Mouse (Mus musculus): ENCODE measurements at regions not wholly inside any gene's neighbourhood (a gene's known extent, or its start where the extent isn't known, plus 50 kb on each side); places are given as distances from the start of the nearest gene placed in this dataset.

GRCm38 (mm10) chr2:78253601-78254097 is 307.5 kb upstream of the Cwc22 start:
- no peak for TF ChIP-seq POLR2A (IDR thresholded peaks at IDR 0.05; ENCODE audit: borderline replicate concordance, insufficient read depth, low read length)
- TF ChIP-seq CTCF (IDR thresholded peaks at IDR 0.05; ENCODE audit: borderline replicate concordance, insufficient read depth, low read depth, low read length): no peak
